ENCODE assay signal across 28 mouse cellular contexts in genomic region chr1:152681116-152681515, GRCm38 (mm10).
DNase-seq lines count a peak whose midpoint lies in the region; ATAC-seq and TF ChIP-seq lines count a peak whose summit lies in the region.
"Had no signal": no experiment of that assay in that cellular context is flagged by ENCODE, and none has a peak within 500 bp of the region (broad histone marks: within the 10 kb centered on the region; RNA-seq: fewer than 3 reads in every experiment).

No protein-coding gene starts in this region.

- no peak for TF ChIP-seq POLR2A in heart, adult 2 months (IDR thresholded peaks at IDR 0.05; ENCODE audit: insufficient read depth, low read depth, low read length)
- TF ChIP-seq POLR2A in kidney, adult 2 months (IDR thresholded peaks at IDR 0.05; ENCODE audit: low read depth, low read length): no peak

- 31% methylated on average over 8 of the region's 8 CpGs for WGBS in heart, embryonic 16.5 days
- WGBS in heart, adult 2 months: 67% methylated on average over 8 of the region's 8 CpGs
- WGBS in stomach, embryonic 14.5 days: 18% methylated on average over 8 of the region's 8 CpGs
- WGBS in stomach, postnatal 0 days: 37% methylated on average over 8 of the region's 8 CpGs
- WGBS in kidney, adult 2 months: 66% methylated on average over 8 of the region's 8 CpGs

- intact Hi-C loops in heart, adult 2 months (cut with DNase I): loop anchor here (2.0 kb wide), 1 partner anchor 52 kb away; no protein-coding TSS in a partner anchor

- DNase-seq in heart, adult 11 months: peak; percentile 85
- no peak for DNase-seq in heart, adult 18-20 months
- DNase-seq in heart, adult 2 months: no peak
- DNase-seq in stomach, postnatal 0 days (ENCODE audit: low spot score): no peak
- no peak for DNase-seq in kidney, adult 2 months
- DNase-seq: adrenal gland, adult 8-10 months; cerebellum, adult 2 months; cerebellum, postnatal 25 days; embryo, embryonic 11 days; gastrocnemius, postnatal 10 days; kidney, adult 18-20 months; left cerebral cortex, postnatal 4 days; right cerebral cortex, postnatal 14 days; thymus, postnatal 25 days had no signal

- no peak overlapping the region; the same call in none of the 2 replicates for H3K9ac ChIP-seq in heart, embryonic 16.5 days (ENCODE audit: low read length)
- no peak overlapping the region for H3K9ac ChIP-seq in heart, adult 2 months (ENCODE audit: low read depth, low read length)
- H3K9ac ChIP-seq in stomach, embryonic 14.5 days (replicated peaks; ENCODE audit: low read depth, low read length): no peak overlapping the region
- no peak overlapping the region for H3K9ac ChIP-seq in stomach, postnatal 0 days (ENCODE audit: low read length)
- H3K9ac ChIP-seq: forebrain, embryonic 13.5 days; limb, embryonic 15.5 days; midbrain, embryonic 12.5 days; neural tube, embryonic 15.5 days had no signal

- TF ChIP-seq EP300 in heart, adult 2 months (IDR thresholded peaks at IDR 0.05; ENCODE audit: insufficient read depth, low read depth, low read length): no peak
- no peak for TF ChIP-seq EP300 in stomach, postnatal 0 days (optimal IDR thresholded peaks at IDR 0.05)

- peak overlapping the region; percentile 20; the same call in 1 of the 2 replicates for H3K4me2 ChIP-seq in heart, embryonic 16.5 days (ENCODE audit: low read depth, low read length)
- H3K4me2 ChIP-seq in stomach, embryonic 14.5 days (replicated peaks; ENCODE audit: low read depth, low read length): no peak overlapping the region
- no peak overlapping the region for H3K4me2 ChIP-seq in stomach, postnatal 0 days (replicated peaks; ENCODE audit: low read depth)
- H3K4me2 ChIP-seq: forebrain, embryonic 13.5 days; limb, embryonic 15.5 days; midbrain, embryonic 12.5 days; neural tube, embryonic 15.5 days had no signal

- H3K27ac ChIP-seq in heart, embryonic 16.5 days (ENCODE audit: low read length): peak overlapping the region; percentile 13; the same call in 1 of the 2 replicates
- no peak overlapping the region; the same call in 1 of the 2 replicates for H3K27ac ChIP-seq in heart, adult 2 months
- 0 out of 2 replicates have a peak overlapping the region, but pooled peaks have one; percentile 1 for H3K27ac ChIP-seq in stomach, embryonic 14.5 days (ENCODE audit: low read length)
- H3K27ac ChIP-seq in stomach, postnatal 0 days (replicated peaks): no peak overlapping the region
- H3K27ac ChIP-seq in kidney, adult 2 months (ENCODE audit: insufficient read depth, low read depth, low read length): no peak overlapping the region
- H3K27ac ChIP-seq: forebrain, embryonic 13.5 days; hindbrain, embryonic 10.5 days; kidney, postnatal 0 days; limb, embryonic 15.5 days; midbrain, embryonic 12.5 days; neural tube, embryonic 15.5 days had no signal

- no peaks in the 10 kb centered on the region for H3K9me3 ChIP-seq in heart, embryonic 16.5 days (replicated peaks; ENCODE audit: control insufficient read depth, low read length)
- H3K9me3 ChIP-seq in stomach, embryonic 14.5 days (ENCODE audit: control insufficient read depth, low read depth, low read length): no peaks in the 10 kb centered on the region
- no peaks in the 10 kb centered on the region for H3K9me3 ChIP-seq in stomach, postnatal 0 days (ENCODE audit: control insufficient read depth, low read length)
- H3K9me3 ChIP-seq: forebrain, embryonic 13.5 days; hindbrain, embryonic 10.5 days; limb, embryonic 15.5 days; midbrain, embryonic 12.5 days; neural tube, embryonic 15.5 days had no signal

- H3K4me3 ChIP-seq in heart, embryonic 16.5 days (ENCODE audit: low read length): no peak overlapping the region
- no peak overlapping the region for H3K4me3 ChIP-seq in heart, adult 2 months
- no peak overlapping the region for H3K4me3 ChIP-seq in stomach, embryonic 14.5 days (ENCODE audit: low read depth, low read length)
- no peak overlapping the region for H3K4me3 ChIP-seq in stomach, postnatal 0 days (ENCODE audit: low read depth, low read length)
- H3K4me3 ChIP-seq in kidney, adult 2 months (ENCODE audit: insufficient read depth, low read depth, low read length): no peak overlapping the region
- H3K4me3 ChIP-seq: forebrain, embryonic 13.5 days; hindbrain, embryonic 10.5 days; limb, embryonic 15.5 days; midbrain, embryonic 12.5 days; neural tube, embryonic 15.5 days had no signal

- no peak for ATAC-seq in heart, embryonic 16.5 days (replicated peaks; ENCODE audit: extremely low read depth, insufficient read depth, low FRiP score)
- no peak for ATAC-seq in stomach, embryonic 14.5 days (ENCODE audit: insufficient number of reproducible peaks, insufficient read depth, low FRiP score, low read depth)
- no peak for ATAC-seq in stomach, postnatal 0 days (ENCODE audit: low FRiP score, low TSS enrichment)
- ATAC-seq in megakaryocyte progenitor cell, adult 5-6 weeks (replicated peaks; ENCODE audit: poor library complexity): no peak
- ATAC-seq: activated CD4-positive, CD25-positive, alpha-beta regulatory T cell, adult 4 months; forebrain, embryonic 13.5 days; hindbrain, embryonic 16.5 days; lung, postnatal 0 days had no signal

- no peaks in the 10 kb centered on the region for H3K36me3 ChIP-seq in heart, embryonic 16.5 days (ENCODE audit: control insufficient read depth, insufficient read depth)
- peaks cover 4% of the 10 kb centered on the region; the same call in 1 of the 2 replicates for H3K36me3 ChIP-seq in heart, adult 2 months (ENCODE audit: control insufficient read depth, insufficient read depth, low read length)
- no peaks in the 10 kb centered on the region for H3K36me3 ChIP-seq in stomach, embryonic 14.5 days (ENCODE audit: control insufficient read depth, insufficient read depth, low read length)
- no peaks in the 10 kb centered on the region for H3K36me3 ChIP-seq in stomach, postnatal 0 days (ENCODE audit: control insufficient read depth, insufficient read depth, low read length)
- H3K36me3 ChIP-seq in kidney, adult 2 months (ENCODE audit: control insufficient read depth, insufficient read depth, low read length): no peaks in the 10 kb centered on the region
- H3K36me3 ChIP-seq: G1E; hindbrain, embryonic 10.5 days; limb, embryonic 15.5 days; midbrain, embryonic 12.5 days; neural tube, embryonic 15.5 days had no signal

- H3K4me1 ChIP-seq in heart, embryonic 16.5 days (ENCODE audit: control insufficient read depth, insufficient read depth, low read length): peaks cover 53% of the 10 kb centered on the region
- peaks cover 16% of the 10 kb centered on the region for H3K4me1 ChIP-seq in heart, adult 2 months (ENCODE audit: control insufficient read depth, insufficient read depth, low read length)
- H3K4me1 ChIP-seq in stomach, embryonic 14.5 days (ENCODE audit: control insufficient read depth, insufficient read depth, low read length): peaks cover 26% of the 10 kb centered on the region
- H3K4me1 ChIP-seq in stomach, postnatal 0 days (replicated peaks; ENCODE audit: control insufficient read depth, insufficient read depth): peaks cover 5% of the 10 kb centered on the region; the same call in 1 of the 2 replicates
- peaks cover 16% of the 10 kb centered on the region for H3K4me1 ChIP-seq in kidney, adult 2 months (ENCODE audit: control insufficient read depth, insufficient read depth, low read length)
- H3K4me1 ChIP-seq: forebrain, embryonic 13.5 days; midbrain, embryonic 12.5 days had no signal

- no peaks in the 10 kb centered on the region for H3K79me2 ChIP-seq in heart, adult 2 months (replicated peaks; ENCODE audit: control insufficient read depth, insufficient read depth, low read length)

- no peak for TF ChIP-seq CTCF in heart, adult 2 months (IDR thresholded peaks at IDR 0.05)
- TF ChIP-seq CTCF in stomach, postnatal 0 days (IDR thresholded peaks at IDR 0.05; ENCODE audit: low read depth): no peak
- no peak for TF ChIP-seq CTCF in kidney, adult 2 months (conservative IDR thresholded peaks at IDR 0.05; ENCODE audit: insufficient read depth, insufficient read length, low read depth, low read length)

- H3K27me3 ChIP-seq in heart, embryonic 16.5 days (ENCODE audit: control insufficient read depth, insufficient read depth, low read length): no peaks in the 10 kb centered on the region
- H3K27me3 ChIP-seq in heart, adult 2 months (ENCODE audit: control insufficient read depth, insufficient read depth, low read length): no peaks in the 10 kb centered on the region
- H3K27me3 ChIP-seq in stomach, embryonic 14.5 days (ENCODE audit: control insufficient read depth, insufficient read depth, low read length): no peaks in the 10 kb centered on the region
- no peaks in the 10 kb centered on the region for H3K27me3 ChIP-seq in stomach, postnatal 0 days (ENCODE audit: control insufficient read depth, insufficient read depth, low read length)
- no peaks in the 10 kb centered on the region for H3K27me3 ChIP-seq in kidney, adult 2 months (replicated peaks; ENCODE audit: control insufficient read depth, insufficient read depth, low read length)
- H3K27me3 ChIP-seq: CH12.LX; forebrain, embryonic 13.5 days; limb, embryonic 15.5 days; midbrain, embryonic 12.5 days; neural tube, embryonic 15.5 days had no signal

Comparison
In these comparisons a context has a peak if more than half of its experiments do, and no peak if none do; other contexts are left out.
1. H3K27ac ChIP-seq: peak in heart, embryonic 16.5 days (single experiment) and stomach, embryonic 14.5 days (single experiment); none in heart, adult 2 months (single experiment), stomach, postnatal 0 days (single experiment) and kidney, adult 2 months (single experiment).